Mouse (Mus musculus): ENCODE results near the gene Mphosph6.

DNA sequence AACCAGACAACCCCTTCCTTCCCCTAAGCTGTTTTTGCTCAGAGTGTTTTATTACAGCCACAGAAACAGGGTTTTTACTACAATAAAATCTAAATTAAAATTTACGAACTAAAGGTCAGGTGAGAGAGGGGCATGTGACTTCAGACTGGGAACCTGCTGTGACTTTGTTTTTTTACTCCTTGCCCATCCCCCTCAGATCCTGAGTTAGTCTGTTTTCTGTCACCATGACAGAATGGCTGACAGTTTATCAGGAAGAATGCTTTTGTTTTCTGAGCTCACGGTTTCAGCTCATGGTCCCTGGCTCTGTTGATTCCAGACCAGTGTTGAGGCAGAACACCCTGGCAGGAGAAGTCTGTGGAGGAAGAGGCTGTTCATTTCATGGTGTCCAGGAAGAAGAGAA lies 52.3 kb downstream of the Mphosph6 start:
- no peak for TF ChIP-seq GATA1 (IDR thresholded peaks at IDR 0.05; ENCODE audit: borderline replicate concordance, low read length)
- TF ChIP-seq FLI1 (IDR thresholded peaks at IDR 0.05; ENCODE audit: low read length): no peak
